Mouse (Mus musculus) kidney, adult 2 months (tissue): ENCODE measurements at regions not wholly inside any gene's neighbourhood (a gene's known extent, or its start where the extent isn't known, plus 50 kb on each side); places are given as distances from the start of the nearest gene placed in this dataset.

Source experiments
- CTCF ChIP-seq: fragments of 200-500 bp; conservative IDR thresholded peaks from 2 replicates; pipeline ENCODE4 v1.5.1; 2011; ENCODE audit warnings: low read depth, mild to moderate bottlenecking, control low read depth, low read length, moderate library complexity, mixed read lengths; ENCODE audit not compliant: insufficient read depth, insufficient read length
- POLR2A ChIP-seq: fragments of 200-500 bp; IDR thresholded peaks from one replicate; pipeline ENCODE4 v1.6.1; 2011; ENCODE audit warnings: low read depth, low read length, control low read depth

GRCm38 (mm10) chr2:170289378-170289960 is 138.2 kb downstream of the Bcas1 start:
- TF ChIP-seq CTCF (no peak), POLR2A (no peak)
